Mouse (Mus musculus) B cell, adult 62 days (primary cell): ENCODE results near the gene Gm14214. TPM values are rescaled to one million over a fixed set of nuclear protein-coding genes. Genes with fewer than 3 reads are reported as not detected.

ENCODE experiments used
- total RNA-seq: library from RNA; stranded (reverse); gene quantifications from 4 replicates; pipeline ENCODE4 v1.2.4, GENCODE M21; 2023

Gene Gm14214
- total RNA-seq, result not detected in 4 replicates

GRCm38 (mm10) chr2:154769930-154770329 lies at the start of gene Gm14214:
Gene Gm14214 (minus strand): TSS chr2:154770030.

GRCm38 (mm10) chr2:154790656-154791483 lies 21.0 kb upstream of the Gm14214 start, which contains the start of the genes Raly and a:
Gene Raly (plus strand): TSS chr2:154791096.
Gene a (plus strand): TSS chr2:154791402.

Other genes with a start within 250 kb of the Gm14214 start
- gene 1700003F12Rik, start 222.9 kb downstream of the Gm14214 start, total RNA-seq, result 0.94 to 2.5 TPM (median 1.7 TPM) in 4 replicates
- 0.39 to 1.7 TPM (median 0.84 TPM) in 4 replicates for gene Actl10, start 218.3 kb downstream of the Gm14214 start, total RNA-seq
- gene Necab3, start 211.1 kb downstream of the Gm14214 start, total RNA-seq, result 0.72 to 1.5 TPM (median 1.3 TPM) in 3 of 4 replicates, not detected in the other
- gene E2f1, start 200.1 kb downstream of the Gm14214 start, total RNA-seq, result 3.8 to 5.3 TPM (median 4.9 TPM) in 4 replicates
- gene Pxmp4, start 166.3 kb downstream of the Gm14214 start, total RNA-seq, result 7.4 to 10.4 TPM (median 8.4 TPM) in 4 replicates
- gene Zfp341, start 156.7 kb downstream of the Gm14214 start, total RNA-seq, result 6.4 to 8.7 TPM (median 7.2 TPM) in 4 replicates
- gene 4930519P11Rik, start 156.6 kb downstream of the Gm14214 start, total RNA-seq, result 1.3 TPM in 1 of 4 replicates, not detected in the others
- gene Chmp4b, start 118.3 kb downstream of the Gm14214 start, total RNA-seq, result 109 to 130 TPM (median 117 TPM) in 4 replicates
- gene Raly, start 21.1 kb upstream of the Gm14214 start, total RNA-seq, result 154 to 169 TPM (median 162 TPM) in 4 replicates
- not detected in 4 replicates for gene a, start 21.4 kb upstream of the Gm14214 start, total RNA-seq
- gene Eif2s2, start 122.9 kb upstream of the Gm14214 start, total RNA-seq, result 86.0 to 93.4 TPM (median 92.0 TPM) in 4 replicates
- not detected in 4 replicates for gene Gm14226, start 248.2 kb upstream of the Gm14214 start, total RNA-seq